Mouse (Mus musculus) hindbrain, embryonic 13.5 days (tissue): Measurements from ENCODE around the gene Pomc. TPM values are rescaled to one million over a fixed set of nuclear protein-coding genes. Genes with fewer than 3 reads are reported as not detected.

Experiments used
- ATAC-seq: fragments of 200-750 bp; cut with Nextera tagmentation; 2 replicates; pipeline ENCODE4 v1.8.0; 2017; ENCODE audit warnings: moderate TSS enrichment; ENCODE audit not compliant: low FRiP score
- H3K27ac ChIP-seq: fragments of 300-500 bp; sonication (generic); 2 replicates; pipeline ENCODE4 v1.5.1; 2015; ENCODE audit warnings: inconsistent platforms, mild to moderate bottlenecking, moderate library complexity
- H3K27me3 ChIP-seq: fragments of 300-500 bp; sonication (generic); 2 replicates; pipeline ENCODE4 v1.6.1; 2015; ENCODE audit warnings: mild to moderate bottlenecking, inconsistent platforms
- H3K36me3 ChIP-seq: fragments of 300-500 bp; sonication (generic); 2 replicates; pipeline ENCODE4 v1.6.1; 2015; ENCODE audit warnings: mild to moderate bottlenecking, inconsistent platforms
- H3K4me1 ChIP-seq: fragments of 300-500 bp; sonication (generic); replicated peaks from 2 replicates; pipeline ENCODE4 v1.6.1; 2015; ENCODE audit warnings: inconsistent platforms
- H3K4me2 ChIP-seq: fragments of 300-500 bp; sonication (generic); 2 replicates; pipeline ENCODE4 v1.6.1; 2015; ENCODE audit warnings: inconsistent platforms, mild to moderate bottlenecking, moderate library complexity
- H3K4me3 ChIP-seq: fragments of 300-500 bp; sonication (generic); 2 replicates; pipeline ENCODE4 v1.5.1; 2015; ENCODE audit warnings: mild to moderate bottlenecking, inconsistent platforms
- H3K9ac ChIP-seq: fragments of 300-500 bp; sonication (generic); 2 replicates; pipeline ENCODE4 v1.6.1; 2015; ENCODE audit warnings: mild to moderate bottlenecking, inconsistent platforms
- H3K9me3 ChIP-seq: fragments of 300-500 bp; sonication (generic); 2 replicates; pipeline ENCODE4 v1.6.1; 2016; ENCODE audit warnings: inconsistent platforms
- WGBS: fragments of 180-500 bp; shearing (Covaris S2); methylation state at CpG from one replicate; pipeline ENCODE4 v1.1.7; 2015; 5-methylcytosine and 5-hydroxymethylcytosine counted together
- polyA plus RNA-seq: library from polyadenylated mRNA; unstranded; fragments of >200 nt; fragmentation: Nextera tagmentation; extraction: Ambion mirVana; gene quantifications from 2 replicates; pipeline ENCODE4 v1.2.1, GENCODE M21; 2015

The Pomc gene
- polyA plus RNA-seq, 1 experiment from 2014 or later = 3.6 TPM

DNA sequence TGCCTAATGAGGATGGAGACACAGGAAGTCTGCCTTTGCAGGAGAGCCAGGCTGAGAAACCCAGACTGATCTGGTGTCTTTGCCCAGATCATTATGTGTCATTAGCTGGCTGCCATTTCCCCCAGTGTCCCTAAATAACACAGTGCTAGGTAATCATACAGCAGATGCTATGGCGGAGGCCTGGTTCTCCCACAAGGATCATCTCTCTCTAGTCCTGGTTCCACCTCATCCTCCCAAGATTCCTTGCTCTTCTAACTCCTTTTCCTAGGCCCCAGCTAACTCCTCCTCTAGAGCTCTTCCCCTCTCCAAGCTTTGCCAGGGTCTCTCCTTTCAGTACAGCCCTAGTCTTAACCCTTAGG, 26.2 kb downstream of the Pomc start:
- ATAC-seq = 0 out of 2 replicates have a peak, but pooled peaks have one; percentile 3
- H3K4me1 ChIP-seq = peaks cover 21% of the 10 kb centered on the region
- H3K27me3 ChIP-seq = peaks cover 6% of the 10 kb centered on the region; the same call in 1 of the 2 replicates
- H3K4me2 ChIP-seq = peak overlapping the region; percentile 65
- peaks cover 68% of the 10 kb centered on the region for H3K36me3 ChIP-seq
- WGBS = 73% methylated on average over 1 of the region's 1 CpGs
- H3K9ac ChIP-seq = 0 out of 2 replicates have a peak overlapping the region, but pooled peaks have one; percentile 64
- H3K4me3 ChIP-seq = peak overlapping the region; percentile 42; the same call in 1 of the 2 replicates
- H3K9me3 ChIP-seq = no peaks in the 10 kb centered on the region
- peak overlapping the region; percentile 35; the same call in 1 of the 2 replicates for H3K27ac ChIP-seq

- peak overlapping the region; percentile 40; the same call in 1 of the 2 replicates for H3K27ac ChIP-seq
- H3K4me3 ChIP-seq = peak overlapping the region; percentile 42
- peak overlapping the region; percentile 65 for H3K4me2 ChIP-seq
- under 1% methylated on average over 41 of the region's 41 CpGs for WGBS
- peaks cover 62% of the 10 kb centered on the region for H3K36me3 ChIP-seq
- peaks cover 6% of the 10 kb centered on the region; the same call in 1 of the 2 replicates for H3K27me3 ChIP-seq
- peak; percentile 84 for ATAC-seq
- H3K9me3 ChIP-seq = no peaks in the 10 kb centered on the region
- H3K4me1 ChIP-seq = peaks cover 21% of the 10 kb centered on the region
- peak overlapping the region; percentile 64 for H3K9ac ChIP-seq
These were observed 26.8 kb downstream of the Pomc start for GRCm38 (mm10) chr12:3981350-3982131.

DNA sequence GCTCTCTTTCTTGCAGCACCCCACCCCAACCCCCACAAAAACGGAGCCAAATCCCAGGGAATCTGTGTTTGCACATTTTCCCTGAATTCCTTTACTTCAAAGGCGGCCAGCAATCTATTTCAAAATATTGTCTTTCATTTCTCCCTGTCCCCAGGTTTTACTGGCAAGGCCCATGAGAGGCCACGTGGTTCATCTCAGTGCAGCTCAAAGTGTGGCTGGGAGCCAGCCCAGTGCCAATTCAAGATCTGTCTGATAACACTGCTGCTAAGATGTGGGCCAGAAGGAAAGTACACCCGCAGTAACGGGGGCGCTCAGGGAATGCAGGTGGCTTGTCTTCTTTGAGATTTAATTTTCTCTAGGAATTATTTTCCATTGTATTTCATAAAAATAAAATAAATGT, 27.5 kb downstream of the Pomc start:
- no peak for ATAC-seq
- Histone ChIP-seq H3K4me3 (peak overlapping the region; percentile 42), H3K4me1 (peaks cover 21% of the 10 kb centered on the region), H3K27me3 (peaks cover 6% of the 10 kb centered on the region; the same call in 1 of the 2 replicates), H3K9ac (peak overlapping the region; percentile 64), H3K9me3 (no peaks in the 10 kb centered on the region), H3K27ac (0 out of 2 replicates have a peak overlapping the region, but pooled peaks have one; percentile 40), H3K36me3 (peaks cover 55% of the 10 kb centered on the region), H3K4me2 (peak overlapping the region; percentile 65)
- WGBS = 26% methylated on average over 6 of the region's 6 CpGs

- no peaks in the 10 kb centered on the region for H3K9me3 ChIP-seq
- peaks cover 21% of the 10 kb centered on the region for H3K4me1 ChIP-seq
- H3K4me3 ChIP-seq = no peak overlapping the region
- 0% methylated on average over 1 of the region's 1 CpGs for WGBS
- no peak overlapping the region for H3K4me2 ChIP-seq
- H3K36me3 ChIP-seq = peaks cover 40% of the 10 kb centered on the region
- no peak overlapping the region for H3K9ac ChIP-seq
- H3K27ac ChIP-seq = no peak overlapping the region
- ATAC-seq = no peak
- H3K27me3 ChIP-seq = peaks cover 6% of the 10 kb centered on the region; the same call in 1 of the 2 replicates
These were observed 29.0 kb downstream of the Pomc start for GRCm38 (mm10) chr12:3983736-3984135.

GRCm38 (mm10) chr12:3984446-3984845, 29.7 kb downstream of the Pomc start:
- H3K27ac ChIP-seq = no peak overlapping the region
- H3K4me3 ChIP-seq = no peak overlapping the region
- 87% methylated on average over 9 of the region's 9 CpGs for WGBS
- no peaks in the 10 kb centered on the region for H3K9me3 ChIP-seq
- no peak overlapping the region for H3K9ac ChIP-seq
- peaks cover 33% of the 10 kb centered on the region for H3K36me3 ChIP-seq
- ATAC-seq = no peak
- peaks cover 6% of the 10 kb centered on the region; the same call in 1 of the 2 replicates for H3K27me3 ChIP-seq
- H3K4me1 ChIP-seq = peaks cover 21% of the 10 kb centered on the region
- no peak overlapping the region for H3K4me2 ChIP-seq

DNA sequence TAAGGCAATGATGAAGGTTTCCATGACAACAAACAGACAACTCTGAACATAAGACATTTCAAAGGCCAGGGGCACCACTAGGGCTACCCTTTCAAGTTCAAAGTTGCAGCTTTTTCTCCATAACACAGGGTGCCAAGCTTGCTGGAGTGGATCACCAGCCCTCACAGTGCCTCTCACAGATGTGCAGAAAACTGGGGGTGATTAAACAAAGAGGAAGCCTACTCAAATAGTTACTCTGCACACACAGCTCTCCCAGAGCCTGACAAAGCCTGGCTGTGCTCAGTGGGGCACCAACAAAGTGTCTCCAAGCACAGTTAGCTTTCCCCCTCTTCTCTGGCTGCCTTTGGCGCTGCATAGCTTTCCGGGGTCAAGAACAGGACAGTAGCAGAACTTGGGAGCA, 35.2 kb downstream of the Pomc start:
- H3K27me3 ChIP-seq = no peaks in the 10 kb centered on the region
- no peak overlapping the region for H3K4me3 ChIP-seq
- H3K4me2 ChIP-seq = no peak overlapping the region
- H3K9ac ChIP-seq = no peak overlapping the region
- ATAC-seq = no peak
- H3K9me3 ChIP-seq = no peaks in the 10 kb centered on the region
- 14% methylated on average over 2 of the region's 2 CpGs for WGBS
- H3K27ac ChIP-seq = no peak overlapping the region
- peaks cover 19% of the 10 kb centered on the region for H3K36me3 ChIP-seq
- peaks cover 6% of the 10 kb centered on the region for H3K4me1 ChIP-seq

DNA sequence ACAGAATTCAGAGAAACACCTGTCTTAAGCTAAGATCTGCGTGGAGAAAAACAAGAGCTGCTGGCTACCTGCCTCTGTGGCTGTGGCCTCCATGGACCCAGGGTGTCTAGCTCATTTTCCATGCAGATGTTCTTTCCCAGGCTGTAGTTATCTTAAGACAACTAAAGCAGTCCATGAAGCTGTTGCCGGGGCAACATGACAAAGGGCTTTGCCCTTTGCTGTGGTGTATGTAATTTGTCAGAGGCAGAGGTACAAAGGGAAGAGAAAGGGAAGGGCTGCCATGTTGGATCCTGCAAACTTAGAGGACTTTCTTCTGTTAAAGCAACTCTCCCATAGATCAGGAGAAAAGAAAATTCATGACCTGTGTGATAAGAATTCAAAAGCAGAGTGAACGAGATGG, 36.3 kb downstream of the Pomc start:
- WGBS = 58% methylated on average over 3 of the region's 3 CpGs

GRCm38 (mm10) chr12:3996749-3997148, 42.0 kb downstream of the Pomc start:
- H3K4me1 ChIP-seq = no peaks in the 10 kb centered on the region
- no peak overlapping the region for H3K4me3 ChIP-seq
- H3K9me3 ChIP-seq = no peaks in the 10 kb centered on the region
- 83% methylated on average over 9 of the region's 9 CpGs for WGBS
- ATAC-seq = no peak
- H3K36me3 ChIP-seq = peaks cover 52% of the 10 kb centered on the region
- no peak overlapping the region for H3K4me2 ChIP-seq
- H3K27me3 ChIP-seq = no peaks in the 10 kb centered on the region
- H3K27ac ChIP-seq = no peak overlapping the region
- no peak overlapping the region for H3K9ac ChIP-seq

More for the DNA sequence above, 36.3 kb downstream of the Pomc start:
- Histone ChIP-seq H3K27me3 (no peaks in the 10 kb centered on the region), H3K36me3 (peaks cover 21% of the 10 kb centered on the region), H3K4me1 (peaks cover 6% of the 10 kb centered on the region), H3K27ac (no peak overlapping the region), H3K9ac (no peak overlapping the region), H3K4me3 (no peak overlapping the region), H3K4me2 (no peak overlapping the region), H3K9me3 (no peaks in the 10 kb centered on the region)
- no peak for ATAC-seq

GRCm38 (mm10) chr12:4000406-4000805, 45.7 kb downstream of the Pomc start:
- Histone ChIP-seq H3K9me3 (no peaks in the 10 kb centered on the region), H3K27me3 (no peaks in the 10 kb centered on the region), H3K36me3 (peaks cover 40% of the 10 kb centered on the region), H3K4me1 (0 out of 2 replicates have a peak, but pooled peaks cover 2% of the 10 kb centered on the region), H3K4me2 (no peak overlapping the region), H3K27ac (no peak overlapping the region), H3K4me3 (no peak overlapping the region), H3K9ac (no peak overlapping the region)
- no peak for ATAC-seq
- 97% methylated on average over 5 of the region's 5 CpGs for WGBS

DNA sequence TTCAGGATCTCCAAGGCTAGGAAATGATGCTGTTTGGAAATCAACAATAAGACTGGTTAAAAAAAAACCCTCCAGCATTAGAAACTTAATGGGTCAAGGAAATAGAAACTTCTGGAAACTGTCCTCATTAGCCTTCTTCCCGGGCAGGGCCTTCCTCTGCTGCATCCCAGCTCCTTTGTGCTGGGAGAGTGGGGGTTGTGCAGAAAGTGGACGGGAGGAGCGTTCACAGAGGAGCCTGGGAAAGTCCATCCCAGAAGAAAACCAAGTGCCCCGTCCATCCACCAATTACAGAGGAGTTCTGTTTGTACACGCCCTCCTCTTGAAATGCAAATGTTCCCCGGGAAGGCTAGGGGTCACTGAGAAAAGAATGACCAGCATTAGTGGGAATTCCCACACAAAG, 49.9 kb downstream of the Pomc start:
- H3K4me2 ChIP-seq = no peak overlapping the region
- H3K36me3 ChIP-seq = peaks cover 12% of the 10 kb centered on the region
- WGBS = 8% methylated on average over 6 of the region's 6 CpGs
- H3K27me3 ChIP-seq = no peaks in the 10 kb centered on the region
- H3K4me1 ChIP-seq = peaks cover 41% of the 10 kb centered on the region
- H3K9me3 ChIP-seq = no peaks in the 10 kb centered on the region
- H3K9ac ChIP-seq = no peak overlapping the region
- H3K27ac ChIP-seq = no peak overlapping the region
- no peak for ATAC-seq
- H3K4me3 ChIP-seq = no peak overlapping the region

GRCm38 (mm10) chr12:4006079-4006478, 51.3 kb downstream of the Pomc start:
- H3K4me2 ChIP-seq = no peak overlapping the region
- H3K4me1 ChIP-seq = peaks cover 49% of the 10 kb centered on the region
- no peaks in the 10 kb centered on the region for H3K9me3 ChIP-seq
- peak; percentile 50; the same call in 1 of the 2 replicates for ATAC-seq
- no peak overlapping the region for H3K9ac ChIP-seq
- H3K36me3 ChIP-seq = no peaks in the 10 kb centered on the region
- H3K4me3 ChIP-seq = no peak overlapping the region
- 82% methylated on average over 7 of the region's 7 CpGs for WGBS
- no peaks in the 10 kb centered on the region for H3K27me3 ChIP-seq
- 0 out of 2 replicates have a peak overlapping the region, but pooled peaks have one; percentile 12 for H3K27ac ChIP-seq

DNA sequence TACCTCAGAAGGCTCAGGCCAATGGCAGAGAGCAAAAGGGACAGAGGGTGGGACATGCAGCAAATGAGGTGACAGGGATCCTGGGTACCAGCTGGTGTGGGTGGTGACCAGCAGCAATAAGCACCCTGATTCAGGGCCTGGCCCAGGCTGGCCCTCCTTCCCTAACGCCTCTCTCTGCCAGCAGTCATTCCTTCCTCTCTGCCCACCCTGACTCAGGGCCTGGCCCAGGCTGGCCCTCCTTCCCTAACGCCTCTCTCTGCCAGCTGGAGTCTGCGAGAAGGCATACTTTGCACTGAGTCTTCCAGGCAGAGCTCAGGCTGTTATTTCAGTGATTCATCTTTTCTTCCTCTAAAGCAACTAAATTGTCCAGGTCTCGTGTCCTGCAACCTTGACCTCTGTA, 52.4 kb downstream of the Pomc start:
- H3K27ac ChIP-seq = peak overlapping the region; percentile 70
- no peak overlapping the region for H3K4me2 ChIP-seq
- peaks cover 49% of the 10 kb centered on the region for H3K4me1 ChIP-seq
- peak; percentile 27; the same call in 1 of the 2 replicates for ATAC-seq
- H3K27me3 ChIP-seq = no peaks in the 10 kb centered on the region
- H3K36me3 ChIP-seq = peaks cover 4% of the 10 kb centered on the region; the same call in 1 of the 2 replicates
- 44% methylated on average over 4 of the region's 4 CpGs for WGBS
- H3K4me3 ChIP-seq = no peak overlapping the region
- H3K9me3 ChIP-seq = no peaks in the 10 kb centered on the region
- H3K9ac ChIP-seq = peak overlapping the region; percentile 21; the same call in 1 of the 2 replicates
